Mouse (Mus musculus): ENCODE measurements around the gene Atf7. TPM values are rescaled to one million over a fixed set of nuclear protein-coding genes. Genes with fewer than 3 reads are reported as not detected.

The Atf7 gene
- polyA plus RNA-seq, 1 experiment from 2014 or later: 37.4 TPM

- DNase-seq (ENCODE audit: low spot score) (no peak), ATAC-seq (no peak)
- Histone ChIP-seq H3K4me3 (ENCODE audit: low read depth, low read length) (no peak overlapping the region), H3K36me3 (ENCODE audit: insufficient read depth, low read length) (peaks cover 29% of the 10 kb centered on the region), H3K9me3 (ENCODE audit: low read length) (no peaks in the 10 kb centered on the region), H3K4me2 (replicated peaks; ENCODE audit: low read depth, low read length) (no peak overlapping the region), H3K27me3 (replicated peaks; ENCODE audit: insufficient read depth, low read length) (no peaks in the 10 kb centered on the region), H3K9ac (replicated peaks; ENCODE audit: low read depth) (no peak overlapping the region), H3K4me1 (ENCODE audit: insufficient read depth, low read depth, low read length) (no peaks in the 10 kb centered on the region), H3K27ac (ENCODE audit: low read length) (no peak overlapping the region)
- WGBS: 92% methylated on average over 3 of the region's 3 CpGs
- TF ChIP-seq EP300 (IDR thresholded peaks at IDR 0.05): no peak
- TF ChIP-seq CTCF (IDR thresholded peaks at IDR 0.05): no peak
Observed at GRCm38 (mm10) chr15:102546246-102546645, 79.0 kb downstream of the Atf7 start.

GRCm38 (mm10) chr15:102544801-102545200 is 80.5 kb downstream of the Atf7 start:
- WGBS: 92% methylated on average over 4 of the region's 4 CpGs
- TF ChIP-seq CTCF (IDR thresholded peaks at IDR 0.05): no peak
- H3K9me3 ChIP-seq (ENCODE audit: low read length): no peaks in the 10 kb centered on the region
- H3K4me1 ChIP-seq (ENCODE audit: insufficient read depth, low read depth, low read length): no peaks in the 10 kb centered on the region
- DNase-seq (ENCODE audit: low spot score): no peak
- H3K4me3 ChIP-seq (ENCODE audit: low read depth, low read length): no peak overlapping the region
- peaks cover 39% of the 10 kb centered on the region for H3K36me3 ChIP-seq (ENCODE audit: insufficient read depth, low read length)
- ATAC-seq: no peak
- H3K9ac ChIP-seq (replicated peaks; ENCODE audit: low read depth): no peak overlapping the region
- no peak overlapping the region for H3K27ac ChIP-seq (ENCODE audit: low read length)
- H3K27me3 ChIP-seq (replicated peaks; ENCODE audit: insufficient read depth, low read length): no peaks in the 10 kb centered on the region
- H3K4me2 ChIP-seq (replicated peaks; ENCODE audit: low read depth, low read length): no peak overlapping the region

GRCm38 (mm10) chr15:102533926-102534325 is 91.3 kb downstream of the Atf7 start:
- Histone ChIP-seq H3K27me3 (replicated peaks; ENCODE audit: insufficient read depth, low read length) (no peaks in the 10 kb centered on the region), H3K4me1 (ENCODE audit: insufficient read depth, low read depth, low read length) (no peaks in the 10 kb centered on the region), H3K36me3 (ENCODE audit: insufficient read depth, low read length) (peaks cover 46% of the 10 kb centered on the region), H3K27ac (ENCODE audit: low read length) (no peak overlapping the region), H3K9me3 (ENCODE audit: low read length) (no peaks in the 10 kb centered on the region), H3K4me2 (replicated peaks; ENCODE audit: low read depth, low read length) (no peak overlapping the region), H3K4me3 (ENCODE audit: low read depth, low read length) (no peak overlapping the region), H3K9ac (replicated peaks; ENCODE audit: low read depth) (no peak overlapping the region)
- no peak for DNase-seq (ENCODE audit: low spot score)
- TF ChIP-seq EP300 (IDR thresholded peaks at IDR 0.05) (no peak), CTCF (IDR thresholded peaks at IDR 0.05) (no peak)
- 85% methylated on average over 7 of the region's 7 CpGs for WGBS
- ATAC-seq: no peak

- ATAC-seq (no peak), DNase-seq (ENCODE audit: low spot score) (no peak)
- Histone ChIP-seq H3K4me2 (replicated peaks; ENCODE audit: low read depth, low read length) (no peak overlapping the region), H3K9me3 (ENCODE audit: low read length) (no peaks in the 10 kb centered on the region), H3K4me1 (ENCODE audit: insufficient read depth, low read depth, low read length) (no peaks in the 10 kb centered on the region), H3K36me3 (ENCODE audit: insufficient read depth, low read length) (peaks cover 52% of the 10 kb centered on the region), H3K27me3 (replicated peaks; ENCODE audit: insufficient read depth, low read length) (no peaks in the 10 kb centered on the region), H3K9ac (replicated peaks; ENCODE audit: low read depth) (no peak overlapping the region), H3K27ac (ENCODE audit: low read length) (no peak overlapping the region), H3K4me3 (ENCODE audit: low read depth, low read length) (no peak overlapping the region)
- 89% methylated on average over 3 of the region's 3 CpGs for WGBS
- TF ChIP-seq EP300 (IDR thresholded peaks at IDR 0.05) (no peak), CTCF (IDR thresholded peaks at IDR 0.05) (no peak)
Observed at GRCm38 (mm10) chr15:102532106-102532900, 93.0 kb downstream of the Atf7 start.

- H3K4me1 ChIP-seq (ENCODE audit: insufficient read depth, low read depth, low read length): no peaks in the 10 kb centered on the region
- ATAC-seq (no peak), DNase-seq (ENCODE audit: low spot score) (no peak)
- H3K27ac ChIP-seq (ENCODE audit: low read length): no peak overlapping the region
- H3K4me2 ChIP-seq (replicated peaks; ENCODE audit: low read depth, low read length): no peak overlapping the region
- H3K4me3 ChIP-seq (ENCODE audit: low read depth, low read length): no peak overlapping the region
- H3K36me3 ChIP-seq (ENCODE audit: insufficient read depth, low read length): peaks cover 48% of the 10 kb centered on the region
- 89% methylated on average over 4 of the region's 4 CpGs for WGBS
- TF ChIP-seq CTCF (IDR thresholded peaks at IDR 0.05): no peak
- no peak for TF ChIP-seq EP300 (IDR thresholded peaks at IDR 0.05)
- no peaks in the 10 kb centered on the region for H3K9me3 ChIP-seq (ENCODE audit: low read length)
- no peaks in the 10 kb centered on the region for H3K27me3 ChIP-seq (replicated peaks; ENCODE audit: insufficient read depth, low read length)
- H3K9ac ChIP-seq (replicated peaks; ENCODE audit: low read depth): no peak overlapping the region
Observed at GRCm38 (mm10) chr15:102531586-102531985, 93.7 kb downstream of the Atf7 start.

GRCm38 (mm10) chr15:102530566-102530965 is 94.7 kb downstream of the Atf7 start:
- ATAC-seq: no peak
- H3K4me1 ChIP-seq (ENCODE audit: insufficient read depth, low read depth, low read length): no peaks in the 10 kb centered on the region
- H3K4me3 ChIP-seq (ENCODE audit: low read depth, low read length): no peak overlapping the region
- 63% methylated on average over 4 of the region's 4 CpGs for WGBS
- H3K27me3 ChIP-seq (replicated peaks; ENCODE audit: insufficient read depth, low read length): no peaks in the 10 kb centered on the region
- H3K36me3 ChIP-seq (ENCODE audit: insufficient read depth, low read length): peaks cover 48% of the 10 kb centered on the region
- no peak overlapping the region for H3K4me2 ChIP-seq (replicated peaks; ENCODE audit: low read depth, low read length)
- no peak for TF ChIP-seq EP300 (IDR thresholded peaks at IDR 0.05)
- TF ChIP-seq CTCF (IDR thresholded peaks at IDR 0.05): no peak
- no peak overlapping the region for H3K9ac ChIP-seq (replicated peaks; ENCODE audit: low read depth)
- no peaks in the 10 kb centered on the region for H3K9me3 ChIP-seq (ENCODE audit: low read length)
- no peak for DNase-seq (ENCODE audit: low spot score)
- no peak overlapping the region for H3K27ac ChIP-seq (ENCODE audit: low read length)
